Mouse (Mus musculus) CD4-positive helper T cell, adult 2 months (primary cell): ENCODE data around the gene Cks2.
"Not testable (repeated sequence)": the region's sequence is repeated elsewhere in the genome, so short reads cannot be mapped to it uniquely, and the experiment has no call there.

Experiments
- DNase-seq: peaks from one replicate; pipeline ENCODE4 v3.0.0-alpha.2; 2012; ENCODE audit warnings: low read depth, missing footprints, low spot score

Gene Cks2

DNA sequence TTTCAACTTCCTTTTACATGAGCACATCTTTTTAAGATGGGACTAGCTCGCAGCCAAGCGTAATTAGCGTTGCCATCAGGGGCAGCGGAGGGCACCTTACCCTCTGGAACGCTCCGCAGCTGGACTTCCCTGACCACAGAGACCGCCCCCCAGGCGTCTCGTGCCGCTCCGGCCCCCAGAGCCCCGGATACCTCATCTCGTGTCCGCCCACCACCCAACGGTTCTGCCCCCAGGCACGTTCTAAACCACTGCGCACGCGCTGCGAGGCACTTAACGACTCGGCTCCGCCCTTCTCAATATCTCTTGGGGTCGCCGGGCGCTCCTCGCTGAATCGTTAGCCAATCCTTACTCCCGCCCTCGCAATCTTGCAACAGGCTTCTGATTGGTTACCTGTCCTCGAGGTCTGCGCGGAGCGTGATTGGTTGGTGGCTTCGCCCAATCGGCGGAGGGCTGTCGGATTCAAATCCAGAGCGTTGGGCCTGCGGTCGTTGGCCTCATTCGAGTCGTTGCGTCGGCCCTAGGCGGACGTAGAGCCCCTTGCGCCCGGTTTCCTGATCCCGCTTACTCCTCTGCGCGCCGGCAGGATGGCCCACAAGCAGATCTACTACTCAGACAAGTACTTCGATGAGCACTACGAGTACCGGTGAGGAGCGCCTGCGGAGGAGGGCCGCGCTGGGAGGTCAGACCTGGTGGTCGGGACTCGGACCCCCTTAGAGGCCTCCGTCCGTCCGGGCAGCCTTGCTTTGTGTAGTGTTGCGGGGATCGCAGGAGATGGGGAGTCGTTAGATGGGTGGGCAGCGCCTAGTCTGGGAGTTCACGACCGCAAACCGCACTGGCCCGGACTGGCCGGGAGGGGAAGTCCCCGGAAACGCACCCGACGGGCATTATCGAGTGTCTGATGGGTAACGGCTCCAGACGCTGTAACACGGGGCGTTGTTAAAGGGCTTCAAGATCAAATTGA lies at the start of gene Cks2:
TSS of gene Cks2 (plus strand) at position 404 of the 961 bp plus-strand sequence.
- DNase-seq = peak; percentile 99

DNA sequence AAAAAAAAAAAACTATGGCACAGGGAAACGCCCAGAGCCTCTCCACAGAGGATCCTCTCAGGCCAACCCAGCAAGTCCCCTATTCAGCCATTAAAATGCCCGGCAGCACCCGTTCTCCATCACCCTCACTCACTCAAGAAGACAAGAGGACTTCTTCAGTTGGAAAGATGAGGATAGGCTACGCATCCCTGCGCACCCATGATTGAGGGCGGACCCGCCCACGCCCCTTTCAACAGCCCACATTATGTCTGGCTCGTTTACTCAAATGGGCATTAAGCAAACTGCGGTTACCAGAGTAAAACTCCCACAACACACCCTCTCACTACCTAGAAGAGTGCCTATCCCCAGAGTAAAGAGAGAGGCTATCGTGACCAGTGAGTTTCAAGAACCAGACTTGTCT lies 49.6 kb upstream of the Cks2 start:
- DNase-seq = no peak

DNA sequence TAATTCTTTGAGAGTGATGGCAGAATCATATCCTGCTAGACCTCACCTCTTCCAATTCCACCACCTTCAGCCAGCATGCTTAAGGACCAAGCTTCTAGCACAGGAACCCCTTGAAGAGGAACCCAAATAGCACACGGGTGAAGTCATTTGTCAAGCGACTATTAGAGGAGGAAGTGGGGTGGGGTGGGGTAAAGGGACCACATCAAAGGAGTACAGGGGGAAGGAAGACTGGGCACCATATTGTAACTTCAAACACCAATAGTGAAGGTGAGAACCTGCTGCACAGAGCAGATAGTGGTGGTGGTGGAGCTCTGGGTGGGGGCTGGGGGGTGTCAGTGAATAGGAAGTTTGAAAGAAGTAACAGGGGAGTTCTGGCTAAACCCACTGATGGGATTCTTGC lies 47.0 kb upstream of the Cks2 start:
- DNase-seq = peak; percentile 51

DNA sequence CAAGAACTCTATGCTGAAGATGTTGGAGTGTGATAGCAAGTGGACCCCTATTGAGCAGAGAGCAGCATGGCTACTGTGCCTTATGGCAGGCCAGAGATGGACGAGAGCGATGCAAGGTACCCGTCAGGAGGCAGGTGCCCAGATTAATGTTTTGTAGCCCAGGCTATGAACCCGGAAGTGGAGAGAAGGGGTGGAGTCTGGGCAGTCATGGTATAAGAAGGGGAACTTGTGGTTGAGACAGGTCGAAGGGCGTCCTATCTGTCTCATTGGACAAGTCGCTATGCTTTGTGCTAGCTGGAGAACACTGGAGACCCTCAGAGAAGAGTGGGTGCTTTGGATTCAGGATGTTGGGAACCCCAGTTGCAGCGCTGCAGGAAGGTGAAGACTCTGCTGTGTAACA lies 44.9 kb upstream of the Cks2 start:
- no peak for DNase-seq

DNA sequence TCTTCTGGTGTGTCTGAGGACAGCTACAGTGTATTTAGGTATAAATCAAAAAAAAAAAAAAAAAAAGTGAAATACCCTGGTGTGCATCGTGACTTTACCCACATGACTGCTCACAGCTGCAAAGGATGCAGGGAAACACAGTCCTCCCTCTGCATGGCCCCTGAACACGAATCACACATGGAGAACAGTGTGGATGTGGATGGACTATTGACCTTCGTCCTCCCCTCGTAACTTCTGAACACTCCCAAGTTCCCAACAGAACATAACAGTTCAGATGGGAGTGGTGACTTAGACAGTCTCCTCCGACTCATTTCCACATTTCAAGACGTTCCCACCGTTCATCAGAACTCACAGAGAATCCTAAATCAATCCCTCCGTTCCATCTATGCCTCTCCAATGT lies 42.3 kb upstream of the Cks2 start:
- no peak for DNase-seq

DNA sequence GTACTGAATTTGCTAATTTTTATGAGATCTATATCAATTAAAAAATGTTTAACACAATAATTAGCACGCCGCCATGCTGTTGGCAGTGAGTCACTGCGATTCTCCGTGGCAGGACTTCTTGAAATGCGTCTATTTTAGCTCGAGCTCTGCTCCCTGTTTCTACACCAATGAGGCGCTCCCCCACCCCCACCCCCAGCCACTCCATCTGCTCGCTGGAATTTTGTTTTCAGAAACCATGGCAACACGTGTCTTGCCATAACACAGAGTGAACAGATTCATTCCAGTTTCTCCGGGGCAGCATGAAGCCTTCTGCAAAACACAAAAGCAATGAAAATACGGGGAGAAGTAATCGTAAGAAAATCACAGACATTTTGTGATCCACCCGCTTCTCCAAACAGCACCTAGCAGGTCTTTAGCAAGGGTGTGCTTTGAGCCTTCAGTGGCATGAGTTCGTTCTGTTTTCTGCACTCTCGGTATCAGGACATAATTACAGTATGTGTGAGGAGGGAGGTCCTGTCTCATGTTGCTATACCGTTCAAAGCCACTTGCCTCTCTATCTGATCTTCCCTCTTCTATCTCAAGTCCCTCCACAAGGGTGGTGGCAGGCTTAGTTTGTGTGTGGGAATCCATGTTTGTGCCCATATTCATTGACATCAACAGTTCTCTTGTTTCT lies 41.7 kb upstream of the Cks2 start:
- DNase-seq = no peak

DNA sequence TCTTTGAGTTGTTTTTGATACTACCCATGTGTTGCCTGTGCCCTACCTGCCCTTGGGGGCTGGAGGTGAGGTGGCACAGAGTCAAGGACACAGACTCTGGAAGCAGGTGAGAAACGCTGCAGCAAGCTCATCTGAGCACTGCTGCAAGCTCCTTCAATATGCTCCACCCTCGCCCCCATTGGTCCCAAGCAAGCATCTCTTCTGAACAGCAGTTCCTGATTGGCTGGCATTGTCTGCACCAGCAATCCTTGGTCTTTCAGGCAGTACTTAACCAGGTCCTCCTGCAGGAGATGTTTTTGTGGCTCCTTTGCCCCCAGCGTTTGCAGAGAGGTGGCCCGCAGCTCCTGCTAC lies 41.2 kb upstream of the Cks2 start:
- no peak for DNase-seq

DNA sequence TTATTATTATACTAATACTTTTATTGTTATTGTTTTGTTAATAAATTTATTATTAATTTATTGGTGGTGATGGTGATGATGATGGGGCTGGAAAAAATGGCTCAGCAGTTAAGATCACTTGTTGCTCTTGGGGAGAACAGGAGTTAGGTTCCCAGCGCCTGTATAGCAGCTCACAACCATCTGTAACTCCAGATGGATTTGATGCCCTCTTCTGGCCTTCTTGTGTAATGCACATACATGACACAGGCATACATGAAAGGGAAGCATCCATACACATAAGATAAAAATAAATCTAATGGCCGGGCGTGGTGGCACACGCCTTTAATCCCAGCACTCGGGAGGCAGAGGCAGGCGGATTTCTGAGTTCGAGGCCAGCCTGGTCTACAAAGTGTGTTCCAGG lies 35.8 kb upstream of the Cks2 start:
- no peak for DNase-seq

DNA sequence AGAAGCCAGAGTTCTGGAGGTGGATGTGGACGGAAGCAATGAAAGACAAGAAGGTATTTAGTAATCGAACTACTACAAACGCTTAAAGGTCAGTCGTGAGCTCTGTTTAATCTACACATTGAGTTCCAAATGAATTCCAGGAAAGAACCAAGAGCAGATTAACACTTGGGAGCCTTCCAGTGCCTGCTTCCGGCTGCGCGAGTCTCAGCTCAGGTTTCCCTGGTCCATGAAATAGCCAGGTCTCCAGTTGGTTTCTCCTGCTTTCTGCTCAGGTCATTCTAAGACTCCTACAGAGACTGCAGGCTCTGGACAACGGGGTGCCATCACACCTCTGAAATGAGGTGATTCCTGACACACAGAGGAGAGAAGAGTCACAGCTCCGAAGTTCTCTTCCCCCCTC lies 34.0 kb upstream of the Cks2 start:
- no peak for DNase-seq

DNA sequence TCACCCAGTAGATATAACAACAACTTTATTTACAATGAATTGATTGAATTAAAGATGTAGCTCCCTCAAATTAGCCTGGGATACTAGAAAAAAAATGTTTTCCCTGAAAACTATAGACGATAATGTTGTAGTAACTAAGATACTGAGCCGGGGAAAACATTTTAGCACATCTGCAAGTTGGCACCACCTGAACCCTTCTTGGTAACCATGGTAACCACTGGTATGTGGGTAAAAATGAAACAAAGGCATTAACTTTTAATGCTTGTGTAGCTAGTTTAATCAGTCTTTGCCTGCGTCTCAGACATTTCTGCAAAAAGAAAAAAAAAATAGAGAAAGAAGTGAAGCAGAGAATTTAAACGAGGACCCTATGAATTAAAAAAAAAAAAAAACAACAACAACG lies 33.5 kb upstream of the Cks2 start:
- no peak for DNase-seq

DNA sequence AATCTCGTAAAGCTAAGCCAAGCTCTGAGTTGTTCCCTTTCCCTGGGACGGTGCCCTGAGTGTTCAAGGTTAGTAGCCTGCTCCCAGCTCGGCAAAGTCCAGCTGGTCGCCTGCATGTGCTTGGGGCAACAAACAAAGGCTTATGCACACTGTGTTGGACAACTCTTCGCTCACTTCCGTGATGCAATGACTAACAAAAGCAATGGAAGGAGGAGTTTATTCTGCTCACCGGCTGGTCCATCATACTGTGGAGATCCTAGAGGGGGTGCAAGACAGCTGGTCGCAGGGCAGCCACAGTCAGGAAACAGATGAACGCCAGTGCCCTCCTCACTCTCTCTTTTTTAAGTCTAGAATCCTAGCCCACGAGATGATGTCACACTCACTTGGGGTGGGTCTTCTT lies 29.2 kb upstream of the Cks2 start:
- DNase-seq = no peak

DNA sequence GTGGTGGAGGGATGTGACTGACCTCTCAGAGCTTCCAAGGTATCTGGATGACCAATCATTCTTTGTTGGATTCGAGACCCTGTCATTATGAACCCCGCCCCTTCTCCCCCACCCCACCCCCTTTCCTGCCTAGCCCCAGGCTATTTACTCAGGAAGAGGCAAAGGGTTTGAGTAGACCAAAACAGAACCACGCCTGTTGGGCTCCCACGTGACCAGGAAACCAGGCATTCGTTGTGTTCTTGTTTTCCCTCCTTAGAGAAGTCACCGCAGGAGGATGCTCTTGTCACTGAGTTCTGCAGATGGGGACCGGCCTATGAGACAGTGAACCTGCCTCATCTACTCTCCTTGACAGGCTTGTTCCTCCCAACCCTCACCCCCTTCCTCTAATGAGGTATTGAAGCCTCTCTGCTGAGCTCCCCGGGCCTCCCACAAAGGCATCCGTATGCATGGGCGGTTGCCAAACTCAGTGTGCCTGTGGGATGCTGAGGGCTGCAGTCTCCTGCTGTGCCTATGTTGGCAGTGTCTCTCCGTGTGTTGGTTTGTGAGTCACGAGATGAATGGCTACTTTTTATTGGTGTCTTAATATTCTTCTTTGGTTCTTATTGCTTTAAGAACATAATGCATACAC lies 28.5 kb upstream of the Cks2 start:
- no peak for DNase-seq

DNA sequence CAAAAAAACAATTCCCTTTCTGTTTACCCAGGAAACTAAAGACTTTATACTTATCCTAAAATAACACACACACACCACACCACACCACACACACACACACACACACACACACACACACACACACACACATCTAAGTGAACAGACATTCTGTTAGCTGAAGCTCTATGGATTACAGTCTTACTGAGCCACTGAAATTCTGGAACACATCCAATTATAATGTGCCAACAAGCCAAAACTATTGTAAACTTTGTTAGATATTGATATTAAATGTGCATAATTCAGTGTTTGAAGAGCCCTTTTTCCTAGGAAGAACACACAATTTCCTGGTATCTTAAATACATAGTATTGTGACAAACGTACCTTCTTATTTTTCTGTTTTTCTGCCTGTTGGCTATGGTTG lies 27.7 kb upstream of the Cks2 start:
- no peak for DNase-seq

DNA sequence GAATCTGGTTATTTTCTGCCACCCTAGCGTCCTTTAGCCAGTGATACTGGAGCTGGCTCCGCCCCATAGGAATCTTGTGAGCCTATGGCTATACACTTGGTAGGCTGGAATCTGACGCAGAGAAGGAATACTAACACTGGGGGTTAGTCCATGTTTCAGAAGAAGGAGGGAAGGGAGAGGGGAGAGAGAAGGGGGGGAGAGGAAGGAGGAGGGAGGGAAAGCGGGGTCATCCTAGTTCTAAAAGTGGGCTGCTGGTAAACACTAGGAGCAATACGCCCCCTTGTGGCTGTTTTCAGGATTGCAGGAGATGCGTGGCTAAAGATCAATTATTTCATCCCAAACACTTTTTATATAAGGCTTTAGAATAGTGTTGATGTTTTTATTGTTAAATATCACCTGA lies 27.2 kb upstream of the Cks2 start:
- DNase-seq = peak; percentile 67

DNA sequence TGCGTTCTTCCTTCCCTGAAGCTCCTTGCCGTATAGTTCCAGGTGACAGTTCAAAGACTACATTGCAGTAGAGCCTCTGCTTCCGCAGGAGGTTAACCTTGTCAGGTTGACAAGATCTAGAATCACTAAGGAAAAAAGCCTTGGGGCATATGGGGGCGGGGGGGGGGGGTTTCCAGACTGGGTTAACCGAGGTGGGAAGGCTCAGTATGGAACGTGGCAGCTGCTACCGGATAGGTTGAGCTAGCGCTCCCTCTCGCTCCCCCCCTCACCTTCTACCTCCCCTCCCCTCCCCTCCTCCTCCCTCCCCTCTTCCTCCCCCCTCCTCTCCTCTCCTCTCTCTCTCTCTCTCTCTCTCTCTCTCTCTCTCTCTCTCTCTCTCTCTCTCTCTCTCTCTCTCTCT lies 26.4 kb upstream of the Cks2 start:
- DNase-seq = peak; percentile 30

DNA sequence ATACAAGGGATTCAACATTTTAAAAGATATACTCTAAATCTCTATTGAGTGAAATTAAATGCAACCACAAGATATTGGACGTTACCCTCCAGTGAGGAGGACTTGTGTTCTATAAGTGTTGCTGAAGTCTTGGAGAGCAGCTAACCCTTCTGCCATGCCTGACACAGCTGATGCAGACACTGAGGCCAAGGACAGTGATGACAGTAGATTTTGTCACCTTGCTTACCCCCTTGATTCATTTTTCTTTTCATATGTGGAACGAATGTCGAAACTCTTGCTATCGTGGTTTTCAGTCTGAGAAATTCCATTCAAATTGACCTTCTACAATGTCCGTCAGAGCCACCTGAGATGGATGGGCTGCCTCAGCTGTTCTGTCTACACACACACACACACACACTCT lies 22.4 kb upstream of the Cks2 start:
- no peak for DNase-seq

DNA sequence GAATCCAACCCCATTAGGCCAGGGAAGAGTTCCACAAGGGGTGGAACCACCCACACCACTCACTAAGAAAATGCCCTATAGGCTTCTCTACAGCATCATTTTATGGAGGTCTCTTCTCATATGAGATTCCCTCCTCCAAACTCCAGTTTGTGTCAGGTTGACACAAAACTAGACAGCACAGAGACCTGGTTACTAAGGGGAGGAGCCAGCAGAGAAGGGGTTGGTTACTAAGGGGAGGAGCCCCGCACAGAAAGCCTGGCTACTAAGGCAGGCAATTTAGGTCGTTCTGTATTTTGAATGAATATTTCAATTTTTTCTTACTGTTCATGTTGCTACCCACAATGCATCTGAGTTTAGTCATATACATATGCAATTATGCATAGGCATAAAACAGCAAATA lies 21.4 kb upstream of the Cks2 start:
- DNase-seq = no peak

DNA sequence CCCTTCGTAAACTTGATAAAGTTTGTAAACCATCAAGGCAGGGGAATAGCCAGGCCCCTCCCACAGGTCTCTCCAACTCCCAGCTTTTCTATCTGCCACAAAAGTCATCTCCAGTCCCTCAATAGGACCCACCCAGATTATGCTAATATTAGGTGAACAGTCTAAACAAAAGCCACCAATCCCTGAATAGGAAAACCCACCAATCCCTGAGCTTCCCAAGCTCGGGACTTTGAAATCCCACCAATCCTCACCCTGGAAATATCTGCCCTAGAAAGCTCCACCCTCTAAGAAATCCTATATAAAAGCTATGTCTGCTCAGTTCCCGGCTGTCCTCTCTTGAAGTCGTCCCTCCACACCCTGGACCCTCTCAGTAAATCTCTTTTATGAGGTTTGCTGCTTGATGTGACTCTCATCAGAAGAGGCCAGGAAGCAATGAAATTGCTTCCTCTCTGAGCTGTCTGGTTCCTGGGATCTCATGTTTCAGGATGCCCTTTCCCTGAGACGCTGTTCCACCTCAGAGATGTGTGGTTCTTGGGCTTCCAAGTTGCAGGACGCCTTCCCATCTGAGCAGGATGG lies 16.7 kb upstream of the Cks2 start:
- DNase-seq = no peak

DNA sequence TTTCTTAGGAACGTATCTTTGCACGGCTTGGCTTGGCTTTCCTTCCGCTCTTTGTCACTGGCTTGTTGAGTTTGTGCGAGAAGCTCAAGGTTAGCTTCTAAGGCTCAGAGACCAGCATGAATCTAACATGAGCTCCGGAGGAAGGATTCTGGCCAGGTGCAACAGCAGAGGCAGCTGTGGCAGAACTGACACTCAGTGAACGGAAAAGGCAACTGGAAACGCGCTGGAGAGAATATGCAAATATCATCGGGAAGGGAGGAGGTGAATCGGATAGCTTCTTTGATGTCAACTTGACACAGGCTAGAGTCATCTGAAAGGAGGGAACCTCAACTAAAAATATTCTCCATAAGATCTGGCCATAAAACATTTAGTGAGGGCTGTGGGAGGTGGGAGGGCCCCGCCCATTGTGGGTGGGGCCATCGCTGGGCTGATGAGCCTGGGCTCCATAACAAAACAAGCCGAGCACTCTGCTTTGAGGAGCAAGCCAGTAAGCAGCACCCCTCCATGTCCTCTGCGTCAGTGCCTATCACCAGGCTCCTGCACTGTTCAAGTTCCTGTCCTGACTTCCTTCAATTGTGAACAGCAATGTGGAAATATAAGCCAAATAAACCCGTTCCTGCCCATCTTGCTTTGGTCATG lies 13.6 kb upstream of the Cks2 start:
- DNase-seq = no peak

DNA sequence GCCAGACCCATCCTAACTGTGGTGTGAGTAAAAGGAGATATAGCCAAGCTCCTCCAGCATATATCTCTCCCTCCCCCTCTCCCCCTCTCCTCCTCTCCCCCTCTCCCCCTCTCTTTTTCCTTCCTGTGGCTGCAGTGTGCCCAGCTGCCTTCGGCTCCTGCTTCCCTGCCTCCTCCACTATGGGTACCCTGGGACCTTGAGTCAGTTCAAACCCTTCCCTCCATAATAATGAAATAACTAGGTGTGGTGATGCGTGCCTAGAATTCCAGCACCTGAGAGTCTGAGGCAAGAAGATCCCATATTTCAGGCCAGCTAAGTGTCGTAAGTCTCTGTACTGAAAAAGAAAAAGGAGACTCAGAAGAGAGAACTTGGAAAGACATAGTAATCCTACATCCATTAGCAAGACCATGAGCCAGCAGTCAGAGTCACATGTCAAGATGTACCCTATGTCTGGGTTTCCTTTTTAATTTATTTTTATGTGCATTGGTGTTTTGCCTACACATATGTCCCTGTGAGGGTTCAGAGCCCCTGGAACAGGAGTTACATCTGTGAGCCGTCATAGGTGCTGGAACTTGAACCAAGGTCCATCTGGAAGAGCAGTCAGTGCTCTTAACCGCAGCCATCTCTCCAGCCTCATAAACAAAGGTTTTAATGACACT lies 12.3 kb upstream of the Cks2 start:
- no peak for DNase-seq

DNA sequence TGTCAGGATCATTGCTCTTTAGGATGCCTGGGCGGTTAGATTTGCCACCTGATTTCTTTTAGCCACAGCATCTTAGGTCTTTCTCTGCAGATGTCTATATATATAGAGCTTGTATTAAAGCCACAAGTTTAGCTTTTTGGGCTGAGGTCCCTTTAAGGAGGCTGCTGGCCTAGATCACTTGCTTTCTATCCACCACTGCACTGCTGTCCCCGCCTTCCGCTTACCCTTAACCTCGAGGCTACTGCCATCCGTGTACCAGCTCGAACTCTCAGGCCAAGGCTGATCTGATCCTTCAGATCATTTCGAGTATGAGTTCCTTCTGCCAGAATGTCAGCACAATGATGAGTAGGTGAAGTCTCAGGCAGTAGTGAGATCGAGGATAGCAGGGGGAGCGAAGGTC lies 9.6 kb upstream of the Cks2 start:
- not testable (repeated sequence) for DNase-seq
